Mouse (Mus musculus): ENCODE results near the gene Egr4. TPM values are rescaled to one million over a fixed set of nuclear protein-coding genes. Genes with fewer than 3 reads are reported as not detected.

Egr4 gene
- polyA plus RNA-seq, 1 experiment, result 0.25 TPM

- peak overlapping the region; percentile 38 for H3K4me3 ChIP-seq (ENCODE audit: insufficient read depth, low read length)
- no peak overlapping the region for H3K27ac ChIP-seq (ENCODE audit: insufficient read depth, low read length)
- no peaks in the 10 kb centered on the region for H3K4me1 ChIP-seq (ENCODE audit: control insufficient read depth, insufficient read depth, low read length)
- TF ChIP-seq POLR2A (IDR thresholded peaks at IDR 0.05; ENCODE audit: low read depth, low read length), result no peak
- TF ChIP-seq CTCF (IDR thresholded peaks at IDR 0.05; ENCODE audit: borderline replicate concordance, insufficient read depth, low read length), result no peak
Observed at GRCm38 (mm10) chr6:85512577-85513530, 535 bp downstream of the Egr4 start.

GRCm38 (mm10) chr6:85512056-85512440, 1.3 kb downstream of the Egr4 start:
- Histone ChIP-seq H3K4me3 (ENCODE audit: insufficient read depth, low read length) (no peak overlapping the region), H3K27ac (ENCODE audit: insufficient read depth, low read length) (no peak overlapping the region), H3K4me1 (ENCODE audit: control insufficient read depth, insufficient read depth, low read length) (no peaks in the 10 kb centered on the region)
- TF ChIP-seq CTCF (IDR thresholded peaks at IDR 0.05; ENCODE audit: borderline replicate concordance, insufficient read depth, low read length), result no peak
- no peak for TF ChIP-seq POLR2A (IDR thresholded peaks at IDR 0.05; ENCODE audit: low read depth, low read length)

- TF ChIP-seq CTCF (IDR thresholded peaks at IDR 0.05; ENCODE audit: borderline replicate concordance, insufficient read depth, low read length) (no peak), POLR2A (IDR thresholded peaks at IDR 0.05; ENCODE audit: low read depth, low read length) (no peak)
- Histone ChIP-seq H3K4me3 (ENCODE audit: insufficient read depth, low read length) (no peak overlapping the region), H3K27ac (ENCODE audit: insufficient read depth, low read length) (no peak overlapping the region)
Observed at GRCm38 (mm10) chr6:85511286-85512055, 1.9 kb downstream of the Egr4 start.

DNA sequence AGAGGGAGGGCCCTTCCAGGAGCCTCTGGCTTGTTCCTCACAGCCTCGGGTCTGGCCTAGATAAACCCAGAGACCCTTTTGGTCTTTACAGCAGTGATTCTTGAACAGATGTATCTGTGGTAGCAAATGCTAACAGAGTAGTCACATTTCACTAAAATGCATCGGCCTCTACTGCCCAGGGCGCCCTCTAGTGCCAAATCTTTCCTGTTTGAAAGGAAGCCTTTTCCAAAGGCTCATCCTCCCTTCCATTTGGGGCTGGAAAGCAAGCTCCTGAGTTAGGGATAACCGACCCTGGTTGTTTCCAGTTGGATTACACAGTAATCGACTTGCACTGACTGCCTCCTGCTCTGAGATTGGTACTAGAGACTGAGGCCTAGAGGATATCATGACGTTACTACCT, 2.9 kb downstream of the Egr4 start:
- Histone ChIP-seq H3K27ac (ENCODE audit: insufficient read depth, low read length) (no peak overlapping the region), H3K4me3 (ENCODE audit: insufficient read depth, low read length) (no peak overlapping the region), H3K4me1 (ENCODE audit: control insufficient read depth, insufficient read depth, low read length) (no peaks in the 10 kb centered on the region)
- TF ChIP-seq CTCF (IDR thresholded peaks at IDR 0.05; ENCODE audit: borderline replicate concordance, insufficient read depth, low read length) (peak; percentile 40; the same call in 1 of the 2 replicates), POLR2A (IDR thresholded peaks at IDR 0.05; ENCODE audit: low read depth, low read length) (no peak)

More at GRCm38 (mm10) chr6:85511286-85512055, 1.9 kb downstream of the Egr4 start:
- H3K4me1 ChIP-seq (ENCODE audit: control insufficient read depth, insufficient read depth, low read length), result no peaks in the 10 kb centered on the region

GRCm38 (mm10) chr6:85508602-85509001, 4.8 kb downstream of the Egr4 start:
- no peak for TF ChIP-seq CTCF (IDR thresholded peaks at IDR 0.05; ENCODE audit: borderline replicate concordance, insufficient read depth, low read length)
- TF ChIP-seq POLR2A (IDR thresholded peaks at IDR 0.05; ENCODE audit: low read depth, low read length), result no peak
- Histone ChIP-seq H3K4me3 (ENCODE audit: insufficient read depth, low read length) (no peak overlapping the region), H3K4me1 (ENCODE audit: control insufficient read depth, insufficient read depth, low read length) (no peaks in the 10 kb centered on the region), H3K27ac (ENCODE audit: insufficient read depth, low read length) (no peak overlapping the region)

DNA sequence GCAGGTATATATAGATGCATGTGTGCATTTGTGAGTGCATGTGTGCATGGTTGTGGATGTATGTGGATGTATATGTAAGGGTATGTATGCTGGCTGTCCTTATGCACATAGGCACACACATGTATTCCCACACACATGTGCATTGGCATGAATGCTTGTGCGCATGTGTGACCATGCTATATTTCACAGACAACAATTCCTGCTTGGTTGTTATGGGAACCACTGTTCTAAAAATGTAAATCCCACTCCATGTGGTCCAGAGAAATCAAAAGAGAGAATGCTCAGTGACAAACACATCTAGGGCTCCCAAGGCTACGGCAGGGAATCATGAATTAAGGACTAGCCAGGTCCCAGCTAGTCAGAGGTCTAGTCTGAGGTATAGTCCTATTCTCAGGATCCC, 8.5 kb downstream of the Egr4 start:
- Histone ChIP-seq H3K27ac (ENCODE audit: insufficient read depth, low read length) (no peak overlapping the region), H3K4me3 (ENCODE audit: insufficient read depth, low read length) (no peak overlapping the region), H3K4me1 (ENCODE audit: control insufficient read depth, insufficient read depth, low read length) (no peaks in the 10 kb centered on the region)
- TF ChIP-seq CTCF (IDR thresholded peaks at IDR 0.05; ENCODE audit: borderline replicate concordance, insufficient read depth, low read length) (no peak), POLR2A (IDR thresholded peaks at IDR 0.05; ENCODE audit: low read depth, low read length) (no peak)

GRCm38 (mm10) chr6:85502911-85503250, 10.5 kb downstream of the Egr4 start, which contains the start of gene Fbxo41:
Gene Fbxo41, minus strand, starts transcription at chr6:85502994.
- Histone ChIP-seq H3K27ac (ENCODE audit: insufficient read depth, low read length) (no peak within 1 kb of the TSS), H3K4me3 (ENCODE audit: insufficient read depth, low read length) (peak within 1 kb of the TSS; percentile 50)
- TF ChIP-seq CTCF (IDR thresholded peaks at IDR 0.05; ENCODE audit: borderline replicate concordance, insufficient read depth, low read length) (no peak), POLR2A (IDR thresholded peaks at IDR 0.05; ENCODE audit: low read depth, low read length) (no peak)

GRCm38 (mm10) chr6:85502103-85502910, 11.1 kb downstream of the Egr4 start:
- H3K4me3 ChIP-seq (ENCODE audit: insufficient read depth, low read length), result peak overlapping the region; percentile 50
- no peak for TF ChIP-seq CTCF (IDR thresholded peaks at IDR 0.05; ENCODE audit: borderline replicate concordance, insufficient read depth, low read length)
- no peak overlapping the region for H3K27ac ChIP-seq (ENCODE audit: insufficient read depth, low read length)
- H3K4me1 ChIP-seq (ENCODE audit: control insufficient read depth, insufficient read depth, low read length), result no peaks in the 10 kb centered on the region

More at GRCm38 (mm10) chr6:85502911-85503250, 10.5 kb downstream of the Egr4 start, which contains the start of gene Fbxo41:
- H3K4me1 ChIP-seq (ENCODE audit: control insufficient read depth, insufficient read depth, low read length), result no peaks in the 10 kb centered on the region

DNA sequence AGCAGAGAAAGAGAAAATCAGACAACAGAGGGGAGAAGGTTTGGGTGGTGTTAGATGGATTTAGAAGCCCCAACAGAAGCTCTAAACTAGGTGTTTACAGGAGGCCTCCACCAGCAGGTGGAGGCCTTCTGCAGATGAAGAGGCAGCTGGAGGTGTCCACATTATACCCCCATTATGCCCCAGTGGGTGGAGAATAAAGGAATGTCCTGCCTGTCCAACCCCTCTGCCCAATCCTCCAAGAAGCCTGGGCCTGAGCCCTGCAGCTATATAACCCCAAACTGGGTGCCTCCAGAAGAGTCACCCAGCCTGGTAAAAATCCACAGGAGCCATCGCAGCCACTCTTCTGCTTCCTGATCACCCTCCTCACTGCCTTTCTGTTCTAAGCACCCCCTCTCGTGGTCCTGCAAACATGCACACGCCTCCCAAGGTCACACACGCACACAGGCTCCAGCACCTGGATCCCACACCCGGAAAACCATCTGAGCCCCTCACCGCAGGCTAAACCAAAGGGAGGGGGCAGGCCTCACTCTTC, 11.8 kb downstream of the Egr4 start:
- no peak overlapping the region for H3K4me3 ChIP-seq (ENCODE audit: insufficient read depth, low read length)
- H3K4me1 ChIP-seq (ENCODE audit: control insufficient read depth, insufficient read depth, low read length), result no peaks in the 10 kb centered on the region
- no peak overlapping the region for H3K27ac ChIP-seq (ENCODE audit: insufficient read depth, low read length)
- TF ChIP-seq POLR2A (IDR thresholded peaks at IDR 0.05; ENCODE audit: low read depth, low read length) (no peak), CTCF (IDR thresholded peaks at IDR 0.05; ENCODE audit: borderline replicate concordance, insufficient read depth, low read length) (no peak)
